Mouse (Mus musculus) forelimb bud, embryonic 11.5 days (tissue): ENCODE measurements around the gene Olfr1466.

Experiments
- DNase-seq: peaks from one replicate; pipeline ENCODE4 v3.0.0-alpha.2; 2012; ENCODE audit warnings: low read depth, low spot score

The Olfr1466 gene

GRCm38 (mm10) chr19:13338562-13338961, at the start of gene Olfr1466:
Olfr1466 (plus strand) TSS chr19:13338862.
- DNase-seq: no peak

GRCm38 (mm10) chr19:13315441-13315840, 23.2 kb upstream of the Olfr1466 start, which contains the start of gene Olfr1465:
Olfr1465 (minus strand) TSS chr19:13315541.
- no peak for DNase-seq

- no peak for DNase-seq
Measured at GRCm38 (mm10) chr19:13361936-13362335, 23.3 kb downstream of the Olfr1466 start, which contains the start of gene Olfr1467. Olfr1467 (plus strand) TSS chr19:13362236.
